Mouse (Mus musculus): ENCODE data around the gene Ltb4r2.

The Ltb4r2 gene

GRCm38 (mm10) chr14:55737086-55737687 is 24.0 kb upstream of the Ltb4r2 start:
- DNase-seq, result no peak

DNA sequence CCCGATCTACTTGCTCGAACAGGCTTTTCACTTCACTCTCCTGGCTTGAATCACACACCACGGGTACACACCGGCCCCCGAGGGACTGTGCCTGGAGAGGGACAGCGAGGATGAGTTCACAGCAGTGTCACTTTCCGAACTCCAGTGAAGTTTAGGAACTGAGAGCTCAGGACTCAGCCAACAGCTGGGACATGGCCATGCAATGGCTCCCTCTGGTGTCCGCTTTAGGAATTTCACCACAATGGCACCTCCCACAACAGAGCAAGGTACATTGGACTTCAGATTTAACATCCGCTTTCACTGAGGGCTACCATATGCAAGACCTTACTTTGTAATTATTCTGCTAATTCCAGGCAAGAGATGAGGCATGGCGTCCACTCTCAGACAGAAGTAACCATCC is 17.5 kb upstream of the Ltb4r2 start:
- peak; percentile 72 to 89 for DNase-seq

DNA sequence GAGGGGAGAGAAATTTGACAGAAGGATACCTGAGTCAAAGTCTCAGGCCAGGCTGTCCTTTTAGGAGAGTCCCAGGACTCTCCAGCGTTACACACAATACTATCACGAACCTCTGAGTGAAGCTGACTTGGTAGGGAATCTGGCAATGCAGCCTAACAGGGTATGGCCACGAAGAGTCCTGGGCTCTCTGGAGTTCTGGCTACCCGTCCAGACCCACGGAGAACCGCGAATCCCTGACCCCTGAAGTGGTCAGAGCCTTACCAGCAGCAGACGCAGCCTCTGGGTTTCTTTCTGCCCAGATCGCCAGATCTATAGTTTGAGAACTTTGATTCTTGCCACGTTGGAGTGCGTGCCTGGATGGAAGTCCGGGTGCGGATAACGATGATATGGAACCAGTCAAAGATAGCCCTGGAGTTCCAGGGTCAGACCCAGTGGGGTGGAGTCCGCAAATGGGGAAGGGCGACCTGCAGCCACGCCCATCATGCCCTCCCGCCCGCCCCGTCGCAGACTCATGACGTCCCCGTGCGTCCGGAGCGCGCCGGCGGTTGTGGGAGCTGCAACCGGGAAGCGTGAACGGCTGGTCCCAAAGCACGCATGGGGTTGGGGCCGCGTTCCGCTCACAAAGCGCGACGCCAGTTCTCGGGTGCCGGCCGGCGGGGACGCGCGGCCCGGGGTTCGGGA is 15.9 kb upstream of the Ltb4r2 start, which contains the start of the genes Dhrs1 and Nop9:
Dhrs1 (minus strand) TSS at position 511 of the 681 bp plus-strand sequence.
Nop9 (plus strand) TSS at position 514 of the 681 bp plus-strand sequence.
- DNase-seq, result peak; percentile 77 to 84

- no peak for DNase-seq
Measured at GRCm38 (mm10) chr14:55745861-55746237, 15.4 kb upstream of the Ltb4r2 start.

- DNase-seq, result no peak
Measured at GRCm38 (mm10) chr14:55747051-55747847, 14.0 kb upstream of the Ltb4r2 start.

DNA sequence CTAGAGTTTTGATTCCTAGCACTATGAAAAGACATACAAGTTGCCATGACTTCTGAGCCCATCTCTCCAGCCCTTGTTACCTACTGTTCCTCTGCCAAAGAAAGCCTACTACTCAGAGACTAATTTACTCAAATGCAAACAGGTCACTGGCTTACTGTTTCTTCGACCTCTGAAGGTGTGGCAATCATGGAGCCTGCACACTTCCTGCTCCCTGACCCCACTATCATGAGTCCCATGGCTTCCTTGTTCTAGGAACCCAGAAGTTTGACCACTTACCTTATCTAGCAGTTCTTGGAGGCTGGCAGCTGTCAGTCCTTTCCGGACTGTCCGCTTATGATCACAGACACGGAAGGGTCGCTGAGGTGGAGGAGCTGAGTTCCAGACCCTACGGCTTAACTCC is 3.7 kb upstream of the Ltb4r2 start:
- DNase-seq, result no peak

- DNase-seq, result no peak
Measured at GRCm38 (mm10) chr14:55758363-55758784, 2.9 kb upstream of the Ltb4r2 start, which contains the start of gene Cideb. TSS of gene Cideb (minus strand) at chr14:55758458.

- DNase-seq, result peak; percentile 57 to 86
Measured at GRCm38 (mm10) chr14:55760156-55760555, 1.1 kb upstream of the Ltb4r2 start.

DNA sequence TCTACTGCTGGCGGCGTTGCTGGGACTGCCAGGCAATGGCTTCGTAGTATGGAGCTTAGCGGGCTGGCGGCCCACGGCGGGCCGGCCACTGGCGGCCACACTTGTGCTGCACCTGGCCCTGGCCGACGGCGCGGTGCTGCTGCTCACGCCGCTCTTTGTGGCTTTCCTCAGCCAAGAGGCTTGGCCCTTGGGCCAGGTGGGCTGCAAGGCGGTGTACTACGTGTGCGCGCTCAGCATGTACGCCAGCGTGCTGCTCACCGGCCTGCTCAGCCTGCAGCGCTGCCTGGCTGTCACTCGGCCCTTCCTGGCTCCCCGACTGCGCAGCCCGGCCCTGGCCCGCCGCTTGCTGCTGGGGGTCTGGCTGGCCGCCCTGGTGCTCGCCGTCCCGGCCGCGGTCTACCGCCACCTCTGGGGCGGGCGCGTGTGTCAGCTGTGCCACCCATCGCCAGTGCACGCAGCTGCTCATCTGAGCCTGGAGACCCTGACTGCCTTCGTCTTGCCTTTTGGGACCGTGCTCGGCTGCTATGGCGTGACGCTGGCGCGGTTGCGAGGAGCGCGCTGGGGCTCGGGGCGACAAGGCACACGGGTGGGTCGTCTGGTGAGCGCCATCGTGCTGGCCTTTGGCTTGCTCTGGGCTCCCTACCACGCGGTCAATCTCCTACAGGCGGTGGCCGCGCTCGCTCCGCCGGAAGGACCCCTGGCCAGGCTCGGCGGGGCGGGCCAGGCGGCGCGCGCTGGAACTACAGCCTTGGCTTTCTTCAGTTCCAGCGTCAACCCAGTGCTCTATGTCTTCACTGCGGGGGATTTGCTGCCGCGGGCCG is 983 bp downstream of the Ltb4r2 start:
- DNase-seq, result no peak

DNA sequence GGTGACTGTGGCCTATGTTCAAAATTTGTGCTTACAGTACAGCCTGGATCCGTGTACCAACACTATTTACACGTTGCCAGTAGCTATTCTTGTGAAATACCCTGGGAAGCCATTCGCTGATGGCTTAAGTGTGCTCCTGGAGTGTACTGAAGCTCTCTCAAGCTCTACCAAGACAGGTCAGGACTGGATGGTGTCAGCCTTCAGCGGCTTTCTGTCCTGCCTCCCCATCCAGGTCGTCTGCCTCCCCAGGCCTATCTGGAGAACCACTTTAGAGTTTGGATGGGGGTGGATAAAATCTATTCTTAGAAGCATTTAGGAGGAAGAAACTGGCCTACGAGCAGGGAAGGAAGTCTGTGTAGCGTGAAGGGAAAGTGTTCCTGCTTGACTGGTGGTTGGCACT is 1.9 kb downstream of the Ltb4r2 start:
- DNase-seq, result no peak

GRCm38 (mm10) chr14:55765696-55766095 is 4.5 kb downstream of the Ltb4r2 start, which contains the start of gene Ltb4r1:
TSS of gene Ltb4r1 (plus strand) at chr14:55765962.
- no peak for DNase-seq

DNA sequence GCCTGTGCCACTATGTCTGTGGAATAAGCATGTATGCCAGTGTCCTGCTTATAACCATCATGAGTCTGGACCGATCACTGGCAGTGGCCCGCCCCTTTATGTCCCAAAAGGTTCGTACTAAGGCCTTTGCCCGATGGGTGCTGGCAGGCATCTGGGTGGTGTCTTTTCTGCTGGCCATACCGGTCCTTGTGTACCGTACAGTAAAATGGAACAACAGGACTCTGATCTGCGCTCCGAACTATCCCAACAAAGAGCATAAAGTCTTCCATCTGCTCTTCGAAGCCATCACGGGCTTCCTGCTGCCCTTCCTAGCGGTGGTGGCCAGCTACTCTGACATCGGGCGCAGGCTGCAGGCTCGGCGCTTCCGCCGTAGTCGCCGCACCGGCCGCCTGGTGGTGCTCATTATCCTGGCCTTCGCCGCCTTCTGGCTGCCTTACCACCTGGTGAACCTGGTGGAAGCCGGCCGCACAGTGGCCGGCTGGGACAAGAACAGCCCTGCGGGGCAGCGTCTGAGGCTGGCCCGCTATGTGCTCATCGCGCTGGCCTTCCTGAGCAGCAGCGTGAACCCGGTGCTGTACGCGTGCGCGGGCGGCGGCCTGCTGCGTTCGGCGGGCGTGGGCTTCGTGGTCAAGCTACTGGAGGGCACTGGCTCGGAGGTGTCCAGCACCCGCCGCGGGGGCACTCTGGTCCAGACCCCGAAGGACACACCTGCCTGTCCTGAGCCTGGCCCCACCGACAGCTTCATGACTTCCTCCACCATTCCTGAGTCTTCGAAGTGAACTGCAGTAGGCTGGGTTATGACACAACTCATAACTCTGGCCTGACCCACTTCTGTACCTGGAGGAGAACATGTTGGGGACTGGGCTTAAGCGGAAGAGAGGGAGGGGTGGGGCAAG is 6.5 kb downstream of the Ltb4r2 start:
- DNase-seq, result peak in 1 of 2 experiments; percentile 49

DNA sequence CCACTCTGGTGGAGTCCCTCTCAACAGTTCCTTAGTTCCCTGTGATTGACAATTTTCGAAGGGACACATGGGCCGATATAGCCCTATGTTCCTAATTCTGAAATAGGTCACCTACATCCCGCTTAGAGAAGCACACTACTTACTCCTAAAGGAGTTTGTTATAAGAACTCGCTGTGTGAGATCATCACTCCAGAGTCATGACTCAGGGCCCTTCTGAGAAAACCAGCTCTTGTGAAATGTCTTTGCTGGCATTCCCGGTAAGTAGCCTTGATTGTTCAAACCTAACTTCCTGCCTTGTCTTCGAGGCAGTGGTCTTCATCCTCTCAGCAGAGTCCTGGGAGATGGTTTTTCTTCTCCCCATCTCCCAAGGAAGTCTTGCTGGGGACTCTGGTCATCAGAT is 7.3 kb downstream of the Ltb4r2 start:
- DNase-seq, result no peak

GRCm38 (mm10) chr14:55769087-55769703 is 8.0 kb downstream of the Ltb4r2 start:
- no peak for DNase-seq

GRCm38 (mm10) chr14:55776711-55777110 is 15.5 kb downstream of the Ltb4r2 start:
- no peak for DNase-seq

- no peak for DNase-seq
Measured at GRCm38 (mm10) chr14:55777176-55777575, 15.9 kb downstream of the Ltb4r2 start.

- DNase-seq, result no peak
Measured at GRCm38 (mm10) chr14:55777806-55778205, 16.6 kb downstream of the Ltb4r2 start.

GRCm38 (mm10) chr14:55778686-55779085 is 17.5 kb downstream of the Ltb4r2 start:
- DNase-seq, result no peak

- DNase-seq, result peak in 1 of 2 experiments; percentile 0
Measured at GRCm38 (mm10) chr14:55779656-55780055, 18.4 kb downstream of the Ltb4r2 start.

DNA sequence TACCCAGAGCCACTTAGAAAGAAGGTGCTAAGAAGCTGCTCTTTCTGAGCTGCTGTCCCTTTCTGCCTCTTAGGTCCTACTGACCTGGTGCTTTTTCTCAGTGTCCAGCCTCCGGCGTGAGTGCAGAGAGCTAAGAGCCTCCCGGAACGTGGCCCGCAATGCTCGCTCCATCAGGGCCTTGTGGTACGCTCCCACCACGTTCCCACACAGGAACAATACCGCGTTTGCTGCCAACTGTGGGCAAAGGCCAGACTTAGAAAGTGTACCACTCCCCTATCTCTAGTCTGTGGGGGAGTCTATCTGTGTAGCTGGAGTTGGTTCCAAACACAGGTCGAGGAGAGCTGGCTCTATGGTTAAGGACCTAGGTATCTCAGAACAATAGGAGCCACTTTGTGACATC is 19.5 kb downstream of the Ltb4r2 start:
- DNase-seq, result peak in 1 of 2 experiments; percentile 2

GRCm38 (mm10) chr14:55781310-55781709 is 20.1 kb downstream of the Ltb4r2 start:
- DNase-seq, result peak in 1 of 2 experiments; percentile 34

All from spleen, adult 18-20 months (tissue).